Comparison of ENCODE assay signal across 8 mouse cellular contexts in genomic region chr16:21247871-21248712, GRCm38 (mm10). TPM values are rescaled to one million over a fixed set of nuclear protein-coding genes. Genes with fewer than 3 reads are reported as not detected.
DNase-seq lines count a peak whose midpoint lies in the region; TF ChIP-seq lines count a peak whose summit lies in the region.

No protein-coding gene starts in this region.

- peaks cover 85% of the 10 kb centered on the region for H3K27me3 ChIP-seq in midbrain, embryonic 10.5 days (ENCODE audit: low read depth, poor library complexity, severe bottlenecking)
- H3K27me3 ChIP-seq in small intestine, adult 2 months (ENCODE audit: control insufficient read depth, insufficient read depth, low read length): peaks cover 6% of the 10 kb centered on the region; the same call in 1 of the 2 replicates

- whole genome bisulfite sequencing in midbrain, embryonic 10.5 days: 1% methylated on average over 38 of the region's 38 CpGs
- WGBS in small intestine, adult 2 months: 29% methylated on average over 38 of the region's 38 CpGs

- H3K9me3 ChIP-seq in midbrain, embryonic 10.5 days (replicated peaks): no peaks in the 10 kb centered on the region

- TF ChIP-seq CTCF in small intestine, adult 2 months (IDR thresholded peaks at IDR 0.05; ENCODE audit: extremely low read depth, insufficient read length, insufficient replicate concordance, low read depth, low read length): no peak

- TF ChIP-seq POLR2A in small intestine, adult 2 months (IDR thresholded peaks at IDR 0.05; ENCODE audit: low read depth, low read length): no peak

- peak overlapping the region; percentile 77 for H3K27ac ChIP-seq in midbrain, embryonic 10.5 days (replicated peaks)
- no peak overlapping the region for H3K27ac ChIP-seq in small intestine, adult 2 months (ENCODE audit: insufficient read depth, low read depth, low read length)

- no peaks in the 10 kb centered on the region for H3K36me3 ChIP-seq in midbrain, embryonic 10.5 days
- no peaks in the 10 kb centered on the region for H3K36me3 ChIP-seq in small intestine, adult 2 months (ENCODE audit: control insufficient read depth, insufficient read depth, low read length)

- peak overlapping the region; percentile 59 for H3K4me3 ChIP-seq in midbrain, embryonic 10.5 days
- peak overlapping the region; percentile 71 for H3K4me3 ChIP-seq in small intestine, adult 2 months (ENCODE audit: low read depth, low read length)

- H3K4me1 ChIP-seq in midbrain, embryonic 10.5 days: peaks cover 61% of the 10 kb centered on the region
- H3K4me1 ChIP-seq in small intestine, adult 2 months (ENCODE audit: control insufficient read depth, insufficient read depth, insufficient read length, low read length): peaks cover 14% of the 10 kb centered on the region

- DNase-seq in adrenal gland, adult 8-10 months: peak; percentile 62
- DNase-seq in cerebellum, postnatal 14 days: peak; percentile 79
- peak; percentile 56 to 71 for DNase-seq in gastrocnemius, postnatal 36 days
- DNase-seq in induced T-regulatory cell, adult 2 months (ENCODE audit: low read depth): peak; percentile 1
- peak; percentile 90 for DNase-seq in left cerebral cortex, postnatal 4 days
- peak; percentile 70 for DNase-seq in midbrain, embryonic 10.5 days (ENCODE audit: low spot score)
- DNase-seq in B cell, adult 2 months: no peak

- intact Hi-C loops in gastrocnemius, postnatal 36 days (cut with DNase I): loop anchor here (5.0 kb wide), 3 partner anchors 49 to 139 kb away; no protein-coding TSS in a partner anchor
- intact Hi-C loops in left cerebral cortex, postnatal 4 days (cut with DNase I): no loop called here

RNA-seq across cellular contexts. Expression of gene Ephb3, which starts 43.5 kb away (rescaled TPM):
- 1 to 10 TPM; 1.3 to 2.3 (median 1.7) TPM for total RNA-seq in adrenal gland, adult 8-10 months (2022)
- total RNA-seq in gastrocnemius, postnatal 36 days (2021): 1 to 10 TPM in 1 of 2 experiments, under 1 TPM in 1; 0.84 to 1.4 TPM
- 10 to 100 TPM; 18.8 to 19.8 TPM for total RNA-seq in left cerebral cortex, postnatal 4 days (2021)
- 14.6 and 15.7 TPM in 2 replicates for polyA plus RNA-seq in midbrain, embryonic 10.5 days (2016; fragmentation: Nextera tagmentation; extraction: Ambion mirVana)
- 9.3 and 11.3 TPM in 2 replicates for polyA plus RNA-seq in small intestine, adult 2 months (2012; rRNA removed)

Comparison
In these comparisons a context has a peak if more than half of its experiments do, and no peak if none do; other contexts are left out.
1. DNase-seq: peak in adrenal gland, adult 8-10 months (single experiment), cerebellum, postnatal 14 days (2 of 2), gastrocnemius, postnatal 36 days (2 of 2), induced T-regulatory cell, adult 2 months (single experiment), left cerebral cortex, postnatal 4 days (single experiment) and midbrain, embryonic 10.5 days (single experiment); none in B cell, adult 2 months (0 of 2).
2. RNA of gene Ephb3, which starts 43.5 kb away (total RNA-seq): 18.8 to 19.8 TPM in left cerebral cortex, postnatal 4 days; 1.3 to 2.3 TPM in adrenal gland, adult 8-10 months and 0.84 to 1.4 TPM in gastrocnemius, postnatal 36 days; every median in the first group is over 4 times any median in the second.